Mouse (Mus musculus) lung, adult 2 months (tissue): ENCODE data around the gene Cyp2b19.

Source experiments
- CTCF ChIP-seq: fragments of 200-500 bp; IDR thresholded peaks from 2 replicates; pipeline ENCODE4 v1.5.1; 2011; ENCODE audit warnings: mild to moderate bottlenecking, low read length, control low read depth; ENCODE audit not compliant: insufficient read depth
- POLR2A ChIP-seq: fragments of 200-500 bp; IDR thresholded peaks from 2 replicates; pipeline ENCODE4 v1.6.1; 2011; ENCODE audit warnings: low read depth, mild to moderate bottlenecking, control low read depth, low read length, borderline replicate concordance; ENCODE audit errors: extremely low read depth

DNA sequence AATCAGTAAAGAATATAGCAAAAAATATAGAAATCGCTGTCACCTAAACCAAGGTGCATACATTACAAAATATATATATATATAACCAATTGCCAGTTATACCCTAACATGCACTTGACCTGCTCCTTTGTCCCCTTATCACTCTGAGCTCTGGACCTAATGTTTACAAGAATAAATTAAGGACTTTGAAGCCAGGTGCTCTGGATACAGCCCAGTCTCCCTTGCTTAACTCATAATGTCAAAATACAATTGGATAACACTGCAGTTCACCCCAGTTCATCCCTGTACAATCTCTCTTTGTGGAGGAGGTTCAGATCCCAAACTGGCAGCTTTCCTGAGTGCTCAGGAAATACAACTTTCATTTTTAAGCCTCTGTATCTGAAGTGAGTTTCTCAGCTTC lies 44.1 kb downstream of the Cyp2b19 start:
- TF ChIP-seq CTCF (no peak), POLR2A (no peak)
